Mouse (Mus musculus): ENCODE measurements around the gene Add3. TPM values are rescaled to one million over a fixed set of nuclear protein-coding genes. Genes with fewer than 3 reads are reported as not detected.

Add3 gene
- polyA plus RNA-seq, 1 experiment from 2014 or later = 134 TPM

GRCm38 (mm10) chr19:53175550-53175949 is 35.3 kb downstream of the Add3 start:
- Histone ChIP-seq H3K4me3 (ENCODE audit: control insufficient read depth in 1 of 2, insufficient read depth in 1 of 2, low read depth in 1 of 2, low read length in 2 of 2) (no peak overlapping the region), H3K4me1 (ENCODE audit: control insufficient read depth in 2 of 2, insufficient read depth in 2 of 2, low read length in 2 of 2) (peaks cover 7 to 37% of the 10 kb centered on the region in 2 experiments), H3K9ac (ENCODE audit: low read length) (no peak overlapping the region), H3K27ac (replicated peaks in 1 of 2; ENCODE audit: control insufficient read depth in 1 of 2, insufficient read depth in 1 of 2, low read depth in 2 of 2, low read length in 2 of 2) (0 out of 4 replicates have a peak overlapping the region, but pooled peaks of 1 of the 2 experiments have one; percentile 6), H3K27me3 (ENCODE audit: control insufficient read depth, insufficient read depth, low read length) (no peaks in the 10 kb centered on the region), H3K36me3 (ENCODE audit: control insufficient read depth, insufficient read depth, low read length) (peaks cover 7% of the 10 kb centered on the region), H3K9me3 (ENCODE audit: control insufficient read depth, low read length) (no peaks in the 10 kb centered on the region), H3K4me2 (ENCODE audit: low read length) (no peak overlapping the region)
- WGBS = 76% methylated on average over 5 of the region's 5 CpGs
- ATAC-seq (ENCODE audit: insufficient number of reproducible peaks, insufficient read depth, low FRiP score, low read depth) = no peak

- no peaks in the 10 kb centered on the region for H3K9me3 ChIP-seq (ENCODE audit: control insufficient read depth, low read length)
- peaks cover 13 to 38% of the 10 kb centered on the region in 2 experiments for H3K4me1 ChIP-seq (ENCODE audit: control insufficient read depth in 2 of 2, insufficient read depth in 2 of 2, low read length in 2 of 2)
- H3K9ac ChIP-seq (ENCODE audit: low read length) = no peak overlapping the region
- ATAC-seq (ENCODE audit: insufficient number of reproducible peaks, insufficient read depth, low FRiP score, low read depth) = no peak
- peaks cover 6% of the 10 kb centered on the region; the same call in 1 of the 2 replicates for H3K36me3 ChIP-seq (ENCODE audit: control insufficient read depth, insufficient read depth, low read length)
- H3K27me3 ChIP-seq (ENCODE audit: control insufficient read depth, insufficient read depth, low read length) = no peaks in the 10 kb centered on the region
- WGBS = 86% methylated on average over 4 of the region's 4 CpGs
- no peak overlapping the region for H3K4me2 ChIP-seq (ENCODE audit: low read length)
- H3K27ac ChIP-seq (replicated peaks in 1 of 2; ENCODE audit: control insufficient read depth in 1 of 2, insufficient read depth in 1 of 2, low read depth in 2 of 2, low read length in 2 of 2) = no peak overlapping the region
- no peak overlapping the region for H3K4me3 ChIP-seq (ENCODE audit: control insufficient read depth in 1 of 2, insufficient read depth in 1 of 2, low read depth in 1 of 2, low read length in 2 of 2)
These were observed 36.3 kb downstream of the Add3 start for GRCm38 (mm10) chr19:53176518-53176917.

DNA sequence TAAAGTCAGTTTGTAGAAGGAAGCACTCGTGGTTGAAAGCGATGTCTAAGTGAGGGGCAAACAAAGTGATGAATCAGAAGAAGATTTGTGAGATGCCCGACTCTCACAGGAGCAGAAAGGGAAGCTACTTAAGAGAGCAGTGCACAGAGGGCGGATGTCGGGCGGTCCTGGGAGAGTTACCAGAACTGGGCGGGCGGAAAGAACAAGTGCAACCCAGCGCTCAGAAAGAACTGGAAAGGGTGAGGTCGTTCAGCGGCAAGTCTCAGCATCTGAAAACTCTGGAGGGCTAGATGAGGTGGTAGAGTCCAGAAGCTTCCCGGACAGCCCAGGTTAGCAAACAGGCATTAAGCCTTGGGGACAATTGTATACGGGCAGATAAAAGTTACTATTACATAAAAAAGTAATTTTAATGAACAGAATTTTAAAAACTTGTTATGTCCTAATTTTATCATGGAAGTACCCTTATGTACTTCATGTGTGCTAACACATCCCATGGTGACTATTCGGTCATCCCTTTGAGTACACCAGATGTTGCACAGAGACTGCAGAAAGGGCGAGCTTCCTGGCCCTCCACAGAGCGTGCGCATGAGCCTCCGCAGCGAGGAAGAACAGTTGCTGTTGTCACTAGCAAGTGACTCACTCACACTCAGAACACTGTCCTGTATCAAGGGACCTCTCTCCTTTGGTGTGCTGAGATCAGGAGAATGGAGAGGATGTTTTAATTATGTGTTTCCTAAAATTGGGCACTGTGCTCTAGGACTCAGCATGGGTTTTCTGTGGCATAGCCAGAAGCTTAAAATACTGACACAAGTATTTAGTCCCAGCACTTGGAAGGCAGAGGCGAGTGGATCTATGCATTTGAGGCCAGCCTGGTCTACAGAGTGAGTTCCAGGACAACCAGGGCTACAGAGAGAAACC is 38.6 kb downstream of the Add3 start:
- no peak for ATAC-seq (ENCODE audit: insufficient number of reproducible peaks, insufficient read depth, low FRiP score, low read depth)
- no peak overlapping the region for H3K4me2 ChIP-seq (ENCODE audit: low read length)
- no peak overlapping the region for H3K9ac ChIP-seq (ENCODE audit: low read length)
- H3K4me3 ChIP-seq (ENCODE audit: control insufficient read depth in 1 of 2, insufficient read depth in 1 of 2, low read depth in 1 of 2, low read length in 2 of 2) = no peak overlapping the region
- H3K27me3 ChIP-seq (ENCODE audit: control insufficient read depth, insufficient read depth, low read length) = no peaks in the 10 kb centered on the region
- H3K4me1 ChIP-seq (ENCODE audit: control insufficient read depth in 2 of 2, insufficient read depth in 2 of 2, low read length in 2 of 2) = peaks cover 21 to 45% of the 10 kb centered on the region in 2 experiments
- peaks cover 11% of the 10 kb centered on the region; the same call in 1 of the 2 replicates for H3K36me3 ChIP-seq (ENCODE audit: control insufficient read depth, insufficient read depth, low read length)
- H3K27ac ChIP-seq (replicated peaks in 1 of 2; ENCODE audit: control insufficient read depth in 1 of 2, insufficient read depth in 1 of 2, low read depth in 2 of 2, low read length in 2 of 2) = no peak overlapping the region
- 89% methylated on average over 20 of the region's 20 CpGs for WGBS
- H3K9me3 ChIP-seq (ENCODE audit: control insufficient read depth, low read length) = no peaks in the 10 kb centered on the region

DNA sequence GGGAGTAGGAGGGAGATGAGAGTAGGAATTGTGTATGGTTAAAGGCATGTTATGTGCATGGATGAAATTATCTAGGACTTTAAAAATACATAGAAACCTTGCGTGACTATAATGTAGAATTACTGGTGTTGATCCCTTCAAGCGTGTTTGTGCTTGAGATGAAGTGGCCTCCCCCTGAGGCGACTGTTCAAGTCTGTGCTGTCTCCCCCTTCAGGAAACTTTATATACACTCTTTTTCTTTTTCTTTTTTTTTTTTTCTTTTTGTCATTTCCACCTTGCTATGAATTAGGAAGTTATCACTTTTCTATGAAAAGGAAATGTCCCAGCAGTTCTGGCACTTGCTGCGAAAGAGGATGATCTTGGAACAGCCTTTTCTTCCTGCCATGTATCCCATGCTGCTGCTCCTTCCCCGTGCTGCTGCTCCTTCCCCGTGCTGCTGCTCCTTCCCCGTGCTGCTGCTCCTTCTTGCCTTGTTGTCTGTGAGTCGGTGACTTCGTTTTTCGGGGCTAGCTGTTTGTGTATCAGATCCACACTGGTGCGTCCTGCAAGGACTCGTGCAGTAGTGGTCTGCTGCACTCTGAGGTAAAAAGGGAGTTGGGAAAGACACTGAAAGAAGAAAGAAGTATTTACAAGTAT is 40.0 kb downstream of the Add3 start:
- peak overlapping the region; percentile 21; the same call in 1 of the 2 replicates for H3K9ac ChIP-seq (ENCODE audit: low read length)
- H3K36me3 ChIP-seq (ENCODE audit: control insufficient read depth, insufficient read depth, low read length) = peaks cover 11% of the 10 kb centered on the region; the same call in 1 of the 2 replicates
- WGBS = 64% methylated on average over 12 of the region's 12 CpGs
- no peaks in the 10 kb centered on the region for H3K27me3 ChIP-seq (ENCODE audit: control insufficient read depth, insufficient read depth, low read length)
- peaks cover 31 to 53% of the 10 kb centered on the region in 2 experiments for H3K4me1 ChIP-seq (ENCODE audit: control insufficient read depth in 2 of 2, insufficient read depth in 2 of 2, low read length in 2 of 2)
- no peaks in the 10 kb centered on the region for H3K9me3 ChIP-seq (ENCODE audit: control insufficient read depth, low read length)
- no peak overlapping the region for H3K4me3 ChIP-seq (ENCODE audit: control insufficient read depth in 1 of 2, insufficient read depth in 1 of 2, low read depth in 1 of 2, low read length in 2 of 2)
- ATAC-seq (ENCODE audit: insufficient number of reproducible peaks, insufficient read depth, low FRiP score, low read depth) = no peak
- H3K27ac ChIP-seq (replicated peaks in 1 of 2; ENCODE audit: control insufficient read depth in 1 of 2, insufficient read depth in 1 of 2, low read depth in 2 of 2, low read length in 2 of 2) = peak overlapping the region; percentile 53 to 84
- H3K4me2 ChIP-seq (ENCODE audit: low read length) = no peak overlapping the region

GRCm38 (mm10) chr19:53181003-53181861 is 41.0 kb downstream of the Add3 start:
- H3K27me3 ChIP-seq (ENCODE audit: control insufficient read depth, insufficient read depth, low read length) = no peaks in the 10 kb centered on the region
- peaks cover 12% of the 10 kb centered on the region; the same call in 1 of the 2 replicates for H3K36me3 ChIP-seq (ENCODE audit: control insufficient read depth, insufficient read depth, low read length)
- no peak overlapping the region for H3K4me3 ChIP-seq (ENCODE audit: control insufficient read depth in 1 of 2, insufficient read depth in 1 of 2, low read depth in 1 of 2, low read length in 2 of 2)
- H3K4me2 ChIP-seq (ENCODE audit: low read length) = no peak overlapping the region
- H3K9ac ChIP-seq (ENCODE audit: low read length) = 0 out of 2 replicates have a peak overlapping the region, but pooled peaks have one; percentile 16
- H3K4me1 ChIP-seq (ENCODE audit: control insufficient read depth in 2 of 2, insufficient read depth in 2 of 2, low read length in 2 of 2) = peaks cover 35 to 59% of the 10 kb centered on the region in 2 experiments
- H3K27ac ChIP-seq (replicated peaks in 1 of 2; ENCODE audit: control insufficient read depth in 1 of 2, insufficient read depth in 1 of 2, low read depth in 2 of 2, low read length in 2 of 2) = peak overlapping the region; percentile 53 to 84
- no peaks in the 10 kb centered on the region for H3K9me3 ChIP-seq (ENCODE audit: control insufficient read depth, low read length)
- WGBS = 59% methylated on average over 19 of the region's 19 CpGs
- ATAC-seq (ENCODE audit: insufficient number of reproducible peaks, insufficient read depth, low FRiP score, low read depth) = peak; percentile 13; the same call in 1 of the 2 replicates

DNA sequence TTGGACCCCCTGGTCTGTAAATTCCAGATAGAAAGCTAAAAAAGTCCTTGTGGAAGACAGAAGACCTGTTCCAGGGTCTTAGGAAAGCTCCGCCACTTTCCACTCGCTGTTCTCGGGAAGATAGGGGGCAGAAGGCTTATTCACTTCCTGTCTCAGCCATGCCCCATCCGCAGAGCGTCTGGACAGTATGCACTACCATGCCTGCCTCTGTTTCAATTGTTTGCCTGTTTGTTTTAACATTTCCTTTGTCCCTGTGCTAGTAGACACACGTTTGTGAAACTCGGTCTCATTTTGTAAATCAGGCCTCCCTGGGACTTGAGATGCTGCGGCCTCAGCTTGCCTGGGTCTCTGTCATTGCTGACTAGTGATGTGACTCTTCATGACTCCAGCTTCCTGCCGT is 43.4 kb downstream of the Add3 start:
- no peak for ATAC-seq (ENCODE audit: insufficient number of reproducible peaks, insufficient read depth, low FRiP score, low read depth)
- Histone ChIP-seq H3K9me3 (ENCODE audit: control insufficient read depth, low read length) (no peaks in the 10 kb centered on the region), H3K36me3 (ENCODE audit: control insufficient read depth, insufficient read depth, low read length) (peaks cover 15% of the 10 kb centered on the region; the same call in 1 of the 2 replicates), H3K27me3 (ENCODE audit: control insufficient read depth, insufficient read depth, low read length) (no peaks in the 10 kb centered on the region), H3K4me1 (ENCODE audit: control insufficient read depth in 2 of 2, insufficient read depth in 2 of 2, low read length in 2 of 2) (peaks cover 42 to 80% of the 10 kb centered on the region in 2 experiments), H3K9ac (ENCODE audit: low read length) (peak overlapping the region; percentile 47; the same call in 1 of the 2 replicates), H3K4me3 (ENCODE audit: control insufficient read depth in 1 of 2, insufficient read depth in 1 of 2, low read depth in 1 of 2, low read length in 2 of 2) (no peak overlapping the region), H3K4me2 (ENCODE audit: low read length) (peak overlapping the region; percentile 44), H3K27ac (replicated peaks in 1 of 2; ENCODE audit: control insufficient read depth in 1 of 2, insufficient read depth in 1 of 2, low read depth in 2 of 2, low read length in 2 of 2) (peak overlapping the region; percentile 73 to 82)
- WGBS = 42% methylated on average over 9 of the region's 9 CpGs

- Histone ChIP-seq H3K4me2 (ENCODE audit: low read length) (peak overlapping the region; percentile 44), H3K4me1 (ENCODE audit: control insufficient read depth in 2 of 2, insufficient read depth in 2 of 2, low read length in 2 of 2) (peaks cover 42 to 81% of the 10 kb centered on the region in 2 experiments), H3K9ac (ENCODE audit: low read length) (peak overlapping the region; percentile 47), H3K4me3 (ENCODE audit: control insufficient read depth in 1 of 2, insufficient read depth in 1 of 2, low read depth in 1 of 2, low read length in 2 of 2) (peak overlapping the region in 1 of 2 experiments; percentile 4; a peak in 1 of 4 replicates), H3K36me3 (ENCODE audit: control insufficient read depth, insufficient read depth, low read length) (peaks cover 15% of the 10 kb centered on the region; the same call in 1 of the 2 replicates), H3K9me3 (ENCODE audit: control insufficient read depth, low read length) (no peaks in the 10 kb centered on the region), H3K27me3 (ENCODE audit: control insufficient read depth, insufficient read depth, low read length) (no peaks in the 10 kb centered on the region), H3K27ac (replicated peaks in 1 of 2; ENCODE audit: control insufficient read depth in 1 of 2, insufficient read depth in 1 of 2, low read depth in 2 of 2, low read length in 2 of 2) (peak overlapping the region; percentile 67 to 73)
- ATAC-seq (ENCODE audit: insufficient number of reproducible peaks, insufficient read depth, low FRiP score, low read depth) = no peak
- 26% methylated on average over 10 of the region's 10 CpGs for WGBS
These were observed 44.0 kb downstream of the Add3 start for GRCm38 (mm10) chr19:53184216-53184615.

Data from heart, embryonic 14.5 days (tissue).